Mouse (Mus musculus): ENCODE data around the gene Sardh. TPM values are rescaled to one million over a fixed set of nuclear protein-coding genes. Genes with fewer than 3 reads are reported as not detected.

Gene Sardh
- polyA plus RNA-seq, 1 experiment = not detected

- Histone ChIP-seq H3K4me1 (ENCODE audit: control insufficient read depth, insufficient read depth, low read length) (no peaks in the 10 kb centered on the region), H3K9me3 (replicated peaks; ENCODE audit: control insufficient read depth, insufficient read depth, low read length, poor library complexity, severe bottlenecking) (no peaks in the 10 kb centered on the region), H3K27ac (ENCODE audit: insufficient read depth, low read length) (no peak overlapping the region), H3K9ac (ENCODE audit: low read depth, poor library complexity, severe bottlenecking) (no peak overlapping the region), H3K36me3 (ENCODE audit: control insufficient read depth, insufficient read depth, low read length, poor library complexity, severe bottlenecking) (no peaks in the 10 kb centered on the region), H3K27me3 (ENCODE audit: control insufficient read depth, insufficient read depth, low read length, poor library complexity, severe bottlenecking) (no peaks in the 10 kb centered on the region), H3K4me3 (ENCODE audit: low read depth, low read length) (no peak overlapping the region)
- TF ChIP-seq EP300 (IDR thresholded peaks at IDR 0.05; ENCODE audit: insufficient read depth, low read depth, low read length) (no peak), CTCF (IDR thresholded peaks at IDR 0.05; ENCODE audit: low read depth, low read length) (no peak), POLR2A (IDR thresholded peaks at IDR 0.05; ENCODE audit: insufficient read depth, low read length) (no peak)
Measured at GRCm38 (mm10) chr2:27209370-27209769, 38.8 kb downstream of the Sardh start.

DNA sequence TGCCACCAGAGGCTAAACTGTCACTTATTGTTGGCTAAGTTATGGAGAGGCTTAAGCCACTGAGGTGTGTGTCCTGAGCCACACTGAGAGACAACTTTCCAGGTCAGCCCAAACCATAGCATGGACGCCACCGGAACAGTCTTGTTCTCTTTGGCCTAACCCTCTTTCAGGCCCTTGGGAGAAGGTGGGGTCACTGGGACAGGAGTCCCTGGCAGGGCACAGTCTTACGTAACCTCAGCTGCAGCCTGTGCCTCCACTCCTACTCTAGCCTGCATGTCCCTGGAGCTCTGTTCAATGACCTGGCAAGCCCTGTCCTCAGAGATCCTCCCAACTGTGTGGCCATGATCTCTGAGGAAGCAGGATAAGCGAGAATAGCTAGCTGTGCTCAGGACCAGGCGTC, 41.0 kb downstream of the Sardh start:
- H3K36me3 ChIP-seq (ENCODE audit: control insufficient read depth, insufficient read depth, low read length, poor library complexity, severe bottlenecking) = no peaks in the 10 kb centered on the region
- TF ChIP-seq CTCF (IDR thresholded peaks at IDR 0.05; ENCODE audit: low read depth, low read length) (no peak), EP300 (IDR thresholded peaks at IDR 0.05; ENCODE audit: insufficient read depth, low read depth, low read length) (no peak), POLR2A (IDR thresholded peaks at IDR 0.05; ENCODE audit: insufficient read depth, low read length) (no peak)
- no peaks in the 10 kb centered on the region for H3K9me3 ChIP-seq (replicated peaks; ENCODE audit: control insufficient read depth, insufficient read depth, low read length, poor library complexity, severe bottlenecking)
- H3K4me1 ChIP-seq (ENCODE audit: control insufficient read depth, insufficient read depth, low read length) = no peaks in the 10 kb centered on the region
- H3K27ac ChIP-seq (ENCODE audit: insufficient read depth, low read length) = no peak overlapping the region
- H3K27me3 ChIP-seq (ENCODE audit: control insufficient read depth, insufficient read depth, low read length, poor library complexity, severe bottlenecking) = no peaks in the 10 kb centered on the region
- no peak overlapping the region for H3K9ac ChIP-seq (ENCODE audit: low read depth, poor library complexity, severe bottlenecking)
- H3K4me3 ChIP-seq (ENCODE audit: low read depth, low read length) = no peak overlapping the region

DNA sequence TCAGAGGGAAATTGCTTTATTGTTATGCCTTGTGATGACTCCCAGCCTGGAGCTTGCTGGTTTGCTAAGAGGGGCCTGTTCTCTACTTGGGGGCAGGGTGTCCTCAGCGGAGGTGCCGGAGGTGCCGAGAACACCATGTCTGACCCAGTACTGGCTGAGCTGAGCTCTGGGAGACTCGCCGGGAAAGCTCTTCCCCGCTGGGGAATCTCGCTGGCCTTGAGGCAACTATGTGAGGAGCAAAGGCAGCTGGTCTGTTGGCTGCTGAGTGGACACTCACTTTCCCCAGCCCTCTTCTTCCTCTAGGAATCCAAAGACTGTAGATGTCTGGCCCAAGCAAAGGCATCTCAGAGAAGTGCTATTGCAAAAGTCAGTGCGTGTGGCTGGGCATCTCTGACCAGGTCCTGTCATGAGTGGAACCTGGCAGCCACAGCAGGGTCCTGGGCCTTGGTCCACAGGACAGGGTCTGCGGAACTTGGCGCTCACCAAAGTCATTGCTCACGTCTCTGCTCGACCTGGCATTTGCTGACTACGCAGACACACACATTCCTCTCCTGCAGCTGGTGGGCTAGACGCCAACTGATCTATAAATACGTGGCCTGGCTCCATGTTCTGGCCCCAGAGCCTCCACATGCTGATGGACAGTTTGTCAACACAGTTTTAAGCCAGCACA, 41.9 kb downstream of the Sardh start:
- H3K9me3 ChIP-seq (replicated peaks; ENCODE audit: control insufficient read depth, insufficient read depth, low read length, poor library complexity, severe bottlenecking) = no peaks in the 10 kb centered on the region
- H3K36me3 ChIP-seq (ENCODE audit: control insufficient read depth, insufficient read depth, low read length, poor library complexity, severe bottlenecking) = no peaks in the 10 kb centered on the region
- no peaks in the 10 kb centered on the region for H3K27me3 ChIP-seq (ENCODE audit: control insufficient read depth, insufficient read depth, low read length, poor library complexity, severe bottlenecking)
- H3K4me3 ChIP-seq (ENCODE audit: low read depth, low read length) = no peak overlapping the region
- no peak overlapping the region for H3K9ac ChIP-seq (ENCODE audit: low read depth, poor library complexity, severe bottlenecking)
- H3K4me1 ChIP-seq (ENCODE audit: control insufficient read depth, insufficient read depth, low read length) = no peaks in the 10 kb centered on the region
- H3K27ac ChIP-seq (ENCODE audit: insufficient read depth, low read length) = no peak overlapping the region
- TF ChIP-seq POLR2A (IDR thresholded peaks at IDR 0.05; ENCODE audit: insufficient read depth, low read length) (no peak), CTCF (IDR thresholded peaks at IDR 0.05; ENCODE audit: low read depth, low read length) (no peak), EP300 (IDR thresholded peaks at IDR 0.05; ENCODE audit: insufficient read depth, low read depth, low read length) (no peak)

GRCm38 (mm10) chr2:27205666-27206065, 42.5 kb downstream of the Sardh start:
- Histone ChIP-seq H3K4me1 (ENCODE audit: control insufficient read depth, insufficient read depth, low read length) (no peaks in the 10 kb centered on the region), H3K27ac (ENCODE audit: insufficient read depth, low read length) (no peak overlapping the region), H3K4me3 (ENCODE audit: low read depth, low read length) (no peak overlapping the region), H3K9me3 (replicated peaks; ENCODE audit: control insufficient read depth, insufficient read depth, low read length, poor library complexity, severe bottlenecking) (no peaks in the 10 kb centered on the region), H3K27me3 (ENCODE audit: control insufficient read depth, insufficient read depth, low read length, poor library complexity, severe bottlenecking) (no peaks in the 10 kb centered on the region), H3K9ac (ENCODE audit: low read depth, poor library complexity, severe bottlenecking) (no peak overlapping the region), H3K36me3 (ENCODE audit: control insufficient read depth, insufficient read depth, low read length, poor library complexity, severe bottlenecking) (no peaks in the 10 kb centered on the region)
- TF ChIP-seq POLR2A (IDR thresholded peaks at IDR 0.05; ENCODE audit: insufficient read depth, low read length) (no peak), EP300 (IDR thresholded peaks at IDR 0.05; ENCODE audit: insufficient read depth, low read depth, low read length) (no peak), CTCF (IDR thresholded peaks at IDR 0.05; ENCODE audit: low read depth, low read length) (no peak)

DNA sequence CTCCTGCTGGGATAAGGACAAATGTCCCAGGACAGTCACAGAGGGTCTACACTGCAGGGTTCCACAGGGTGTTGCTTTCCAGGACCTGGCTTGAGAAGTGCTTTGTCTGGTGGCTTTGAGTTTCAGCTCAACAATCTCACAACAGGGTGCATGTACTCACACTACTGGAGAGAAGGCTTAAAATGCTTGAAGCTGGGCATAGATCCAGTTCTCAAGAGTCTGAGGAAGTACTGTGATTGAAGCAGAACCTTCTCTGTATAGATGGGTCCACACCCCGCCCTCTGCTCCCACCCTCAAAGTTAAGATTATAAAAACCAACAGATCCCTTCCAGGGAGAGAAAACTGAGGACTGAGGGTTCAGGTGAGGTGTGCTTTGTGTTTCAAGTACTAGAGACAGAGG, 47.6 kb downstream of the Sardh start:
- Histone ChIP-seq H3K27ac (ENCODE audit: insufficient read depth, low read length) (no peak overlapping the region), H3K27me3 (ENCODE audit: control insufficient read depth, insufficient read depth, low read length, poor library complexity, severe bottlenecking) (no peaks in the 10 kb centered on the region), H3K36me3 (ENCODE audit: control insufficient read depth, insufficient read depth, low read length, poor library complexity, severe bottlenecking) (no peaks in the 10 kb centered on the region), H3K4me1 (ENCODE audit: control insufficient read depth, insufficient read depth, low read length) (no peaks in the 10 kb centered on the region), H3K9me3 (replicated peaks; ENCODE audit: control insufficient read depth, insufficient read depth, low read length, poor library complexity, severe bottlenecking) (no peaks in the 10 kb centered on the region), H3K4me3 (ENCODE audit: low read depth, low read length) (no peak overlapping the region), H3K9ac (ENCODE audit: low read depth, poor library complexity, severe bottlenecking) (no peak overlapping the region)
- TF ChIP-seq CTCF (IDR thresholded peaks at IDR 0.05; ENCODE audit: low read depth, low read length) (no peak), EP300 (IDR thresholded peaks at IDR 0.05; ENCODE audit: insufficient read depth, low read depth, low read length) (no peak), POLR2A (IDR thresholded peaks at IDR 0.05; ENCODE audit: insufficient read depth, low read length) (no peak)

DNA sequence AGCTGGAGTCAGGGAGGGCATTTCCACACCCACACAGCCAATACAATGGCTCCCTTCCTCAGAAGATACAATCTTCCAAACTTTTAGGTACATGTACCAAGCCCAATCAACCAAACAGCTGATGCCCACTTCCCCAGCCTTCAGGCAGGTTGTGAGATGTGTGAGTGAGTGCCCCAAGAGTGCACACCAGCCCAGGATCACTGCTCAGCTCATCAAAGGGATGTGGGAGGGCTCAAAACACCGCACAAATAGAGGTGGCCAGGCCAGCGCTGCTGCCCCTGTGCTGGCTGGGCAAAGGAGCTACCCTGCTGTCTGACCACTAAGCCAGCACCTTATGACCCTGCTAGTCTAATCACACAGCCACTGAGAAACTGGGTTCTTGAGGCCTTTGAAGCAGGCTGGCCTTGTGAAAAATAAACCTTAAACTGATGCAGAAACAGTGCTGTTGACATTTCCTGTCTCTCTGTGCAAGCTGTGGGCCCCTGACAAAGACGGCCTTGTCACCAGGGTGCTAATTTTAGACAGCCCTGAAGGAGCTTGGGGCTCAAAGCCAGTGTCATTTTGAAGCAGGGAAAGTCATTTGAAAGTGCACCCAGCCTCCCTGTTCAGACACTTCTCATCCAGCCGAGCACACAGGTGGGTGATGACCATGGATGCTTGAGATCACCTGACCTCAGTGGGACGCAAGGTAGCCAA, 49.4 kb downstream of the Sardh start:
- Histone ChIP-seq H3K27me3 (ENCODE audit: control insufficient read depth, insufficient read depth, low read length, poor library complexity, severe bottlenecking) (no peaks in the 10 kb centered on the region), H3K27ac (ENCODE audit: insufficient read depth, low read length) (no peak overlapping the region)
- TF ChIP-seq EP300 (IDR thresholded peaks at IDR 0.05; ENCODE audit: insufficient read depth, low read depth, low read length) = no peak

More for the DNA sequence above, 49.4 kb downstream of the Sardh start:
- H3K9me3 ChIP-seq (replicated peaks; ENCODE audit: control insufficient read depth, insufficient read depth, low read length, poor library complexity, severe bottlenecking) = no peaks in the 10 kb centered on the region
- H3K9ac ChIP-seq (ENCODE audit: low read depth, poor library complexity, severe bottlenecking) = no peak overlapping the region
- no peak overlapping the region for H3K4me3 ChIP-seq (ENCODE audit: low read depth, low read length)
- no peaks in the 10 kb centered on the region for H3K36me3 ChIP-seq (ENCODE audit: control insufficient read depth, insufficient read depth, low read length, poor library complexity, severe bottlenecking)
- H3K4me1 ChIP-seq (ENCODE audit: control insufficient read depth, insufficient read depth, low read length) = no peaks in the 10 kb centered on the region
